Mouse (Mus musculus) kidney, postnatal 0 days (tissue): ENCODE results near the gene Ptk7. TPM values are rescaled to one million over a fixed set of nuclear protein-coding genes. Genes with fewer than 3 reads are reported as not detected.

Experiments used
- ATAC-seq: fragments of 200-750 bp; cut with Nextera tagmentation; replicated peaks from 2 replicates; pipeline ENCODE4 v1.8.0; 2017; ENCODE audit warnings: low read depth, moderate number of reproducible peaks, moderate TSS enrichment, moderate library complexity; ENCODE audit not compliant: low FRiP score
- DNase-seq: peaks from one replicate; pipeline ENCODE4 v3.0.0-alpha.2; 2016; ENCODE audit warnings: low spot score
- H3K27ac ChIP-seq: fragments of 300-500 bp; sonication (generic); 2 replicates; pipeline ENCODE4 v1.5.1; 2014; ENCODE audit warnings: mild to moderate bottlenecking
- H3K27me3 ChIP-seq: fragments of 300-500 bp; sonication (generic); 2 replicates; pipeline ENCODE4 v1.6.1; 2014; ENCODE audit warnings: low read length, mixed read lengths; ENCODE audit not compliant: insufficient read depth
- H3K36me3 ChIP-seq: fragments of 300-500 bp; sonication (generic); 2 replicates; pipeline ENCODE4 v1.6.1; 2014; ENCODE audit warnings: low read length, mixed read lengths; ENCODE audit not compliant: insufficient read depth
- H3K4me1 ChIP-seq: fragments of 300-500 bp; sonication (generic); replicated peaks from 2 replicates; pipeline ENCODE4 v1.6.1; 2014; ENCODE audit warnings: antibody characterized with exemption, low read length, mixed read lengths; ENCODE audit not compliant: insufficient read depth
- H3K4me2 ChIP-seq: fragments of 300-500 bp; sonication (generic); 2 replicates; pipeline ENCODE4 v1.6.1; 2014; ENCODE audit warnings: mild to moderate bottlenecking, low read length, moderate library complexity, mixed read lengths
- H3K4me3 ChIP-seq: fragments of 300-500 bp; sonication (generic); replicated peaks from 2 replicates; pipeline ENCODE4 v1.5.1; 2014; ENCODE audit warnings: low read depth, low read length
- H3K9ac ChIP-seq: fragments of 300-500 bp; sonication (generic); 2 replicates; pipeline ENCODE4 v1.6.1; 2014; ENCODE audit warnings: low read depth, low read length
- H3K9me3 ChIP-seq: fragments of 300-500 bp; sonication (generic); replicated peaks from 2 replicates; pipeline ENCODE4 v1.6.1; 2016; ENCODE audit warnings: low read length, inconsistent platforms, mixed read lengths
- CTCF ChIP-seq: IDR thresholded peaks from 2 replicates; pipeline ENCODE4 v1.5.1; 2016; ENCODE audit warnings: antibody characterized with exemption, low read depth, mild to moderate bottlenecking, moderate library complexity
- WGBS: fragments of 180-500 bp; shearing (Covaris S2); extraction: QIAGEN DNeasy Blood & Tissue Kit; methylation state at CpG from one replicate; pipeline ENCODE4 v1.1.7; 2014; 5-methylcytosine and 5-hydroxymethylcytosine counted together
- polyA plus RNA-seq: library from polyadenylated mRNA; unstranded; fragments of >200 nt; fragmentation: Nextera tagmentation; extraction: Ambion mirVana; gene quantifications from 2 replicates; pipeline ENCODE4 v1.2.1, GENCODE M21; 2015

Ptk7 gene
- polyA plus RNA-seq, 1 experiment from 2014 or later = 94.0 TPM

DNA sequence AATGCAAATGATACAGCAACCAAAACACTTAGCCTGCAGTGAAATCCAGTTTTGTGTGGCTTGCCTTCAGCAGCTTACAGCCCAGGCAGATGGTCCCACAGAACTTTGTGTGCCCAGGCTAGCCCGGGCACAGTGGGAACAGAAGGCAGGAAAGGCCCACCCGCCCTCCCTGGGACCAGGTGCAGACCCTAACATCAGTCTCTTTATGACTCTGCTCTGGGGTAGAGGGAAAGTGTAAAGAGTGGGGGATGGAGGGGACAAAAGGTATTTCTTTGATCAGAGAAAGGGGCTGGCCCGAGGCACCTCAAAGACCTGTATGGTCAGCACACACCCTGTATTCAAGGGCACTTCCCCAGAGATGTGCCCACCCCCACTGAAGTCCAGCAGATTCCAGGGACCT is 16.1 kb downstream of the Ptk7 start:
- peaks cover 64% of the 10 kb centered on the region for H3K4me1 ChIP-seq
- DNase-seq (no peak), ATAC-seq (no peak)
- no peak for TF ChIP-seq CTCF
- no peaks in the 10 kb centered on the region for H3K9me3 ChIP-seq
- H3K9ac ChIP-seq = 0 out of 2 replicates have a peak overlapping the region, but pooled peaks have one; percentile 18
- 19% methylated on average over 3 of the region's 3 CpGs for WGBS
- no peak overlapping the region for H3K4me3 ChIP-seq
- H3K27ac ChIP-seq = peak overlapping the region; percentile 75
- H3K4me2 ChIP-seq = peak overlapping the region; percentile 16
- no peaks in the 10 kb centered on the region for H3K36me3 ChIP-seq
- H3K27me3 ChIP-seq = no peaks in the 10 kb centered on the region

DNA sequence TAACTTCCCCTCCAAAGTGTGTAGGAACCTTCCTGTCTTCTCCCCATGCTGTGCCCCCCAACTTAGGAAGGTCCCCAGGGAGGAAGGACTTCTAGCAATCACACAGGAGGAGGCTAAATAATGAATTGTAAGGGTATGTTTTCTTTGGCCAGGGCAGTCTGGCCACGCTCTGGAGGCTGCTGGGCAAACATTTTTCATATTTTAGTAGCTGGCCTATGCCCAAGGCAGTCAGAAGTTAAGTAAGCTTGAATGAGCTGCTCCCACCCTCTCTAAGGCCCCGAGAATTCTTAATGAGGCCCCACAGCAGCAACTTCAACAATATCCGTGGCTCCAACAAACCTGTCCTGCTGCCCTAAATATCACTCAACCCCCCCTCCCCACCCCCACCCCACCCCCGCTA is 16.5 kb downstream of the Ptk7 start:
- Histone ChIP-seq H3K9me3 (no peaks in the 10 kb centered on the region), H3K4me2 (peak overlapping the region; percentile 39; the same call in 1 of the 2 replicates), H3K36me3 (no peaks in the 10 kb centered on the region), H3K4me3 (no peak overlapping the region), H3K9ac (no peak overlapping the region), H3K4me1 (peaks cover 64% of the 10 kb centered on the region), H3K27me3 (no peaks in the 10 kb centered on the region), H3K27ac (peak overlapping the region; percentile 75)
- DNase-seq = peak; percentile 74
- no peak for TF ChIP-seq CTCF
- ATAC-seq = no peak
- 5% methylated on average over 4 of the region's 4 CpGs for WGBS

DNA sequence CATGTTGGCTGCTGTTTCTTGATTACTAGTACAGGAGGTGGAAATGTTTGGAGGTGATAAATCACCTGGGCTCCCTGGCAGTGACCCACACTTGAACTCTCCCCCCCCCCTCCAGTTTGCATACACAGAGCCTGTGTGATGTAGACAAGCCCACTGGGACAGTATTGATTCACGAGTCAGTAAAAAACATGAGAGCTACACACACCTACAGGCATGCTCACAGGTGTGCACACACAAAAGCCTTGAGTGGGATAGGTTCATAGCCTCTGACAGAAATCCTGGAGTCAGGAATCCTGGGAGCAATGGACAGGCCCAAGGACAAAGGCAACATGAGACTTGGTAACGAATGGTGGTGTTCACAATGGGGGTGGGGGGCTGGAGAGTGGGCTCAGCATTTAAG is 17.1 kb downstream of the Ptk7 start:
- no peak overlapping the region for H3K4me3 ChIP-seq
- DNase-seq (no peak), ATAC-seq (no peak)
- H3K4me2 ChIP-seq = peak overlapping the region; percentile 4; the same call in 1 of the 2 replicates
- H3K9me3 ChIP-seq = no peaks in the 10 kb centered on the region
- H3K27ac ChIP-seq = peak overlapping the region; percentile 75
- no peaks in the 10 kb centered on the region for H3K27me3 ChIP-seq
- H3K9ac ChIP-seq = no peak overlapping the region
- TF ChIP-seq CTCF = no peak
- peaks cover 60% of the 10 kb centered on the region for H3K4me1 ChIP-seq
- H3K36me3 ChIP-seq = no peaks in the 10 kb centered on the region
- WGBS = 9% methylated on average over 2 of the region's 2 CpGs

DNA sequence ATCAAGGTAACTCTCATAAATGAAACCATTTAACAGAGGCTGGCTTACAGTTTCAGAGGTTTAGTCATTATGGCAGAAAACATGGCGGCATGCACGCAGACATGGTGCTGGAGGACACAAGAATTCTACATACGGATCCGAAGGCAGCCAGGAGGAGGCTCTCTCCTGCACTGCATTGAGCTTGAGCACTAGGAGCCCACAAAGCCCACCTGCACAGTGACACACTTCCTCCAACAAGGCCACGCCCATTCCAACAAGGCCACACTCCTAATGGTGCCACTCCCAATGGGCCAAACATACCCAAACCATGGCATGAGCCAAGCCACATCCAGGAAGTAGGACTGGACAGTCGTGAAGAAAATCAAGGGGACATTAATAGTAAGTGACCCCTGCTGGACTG is 18.0 kb downstream of the Ptk7 start:
- 0 out of 2 replicates have a peak, but pooled peaks have one; percentile 14 for ATAC-seq
- H3K27ac ChIP-seq = 0 out of 2 replicates have a peak overlapping the region, but pooled peaks have one; percentile 75
- 89% methylated on average over 6 of the region's 6 CpGs for WGBS

DNA sequence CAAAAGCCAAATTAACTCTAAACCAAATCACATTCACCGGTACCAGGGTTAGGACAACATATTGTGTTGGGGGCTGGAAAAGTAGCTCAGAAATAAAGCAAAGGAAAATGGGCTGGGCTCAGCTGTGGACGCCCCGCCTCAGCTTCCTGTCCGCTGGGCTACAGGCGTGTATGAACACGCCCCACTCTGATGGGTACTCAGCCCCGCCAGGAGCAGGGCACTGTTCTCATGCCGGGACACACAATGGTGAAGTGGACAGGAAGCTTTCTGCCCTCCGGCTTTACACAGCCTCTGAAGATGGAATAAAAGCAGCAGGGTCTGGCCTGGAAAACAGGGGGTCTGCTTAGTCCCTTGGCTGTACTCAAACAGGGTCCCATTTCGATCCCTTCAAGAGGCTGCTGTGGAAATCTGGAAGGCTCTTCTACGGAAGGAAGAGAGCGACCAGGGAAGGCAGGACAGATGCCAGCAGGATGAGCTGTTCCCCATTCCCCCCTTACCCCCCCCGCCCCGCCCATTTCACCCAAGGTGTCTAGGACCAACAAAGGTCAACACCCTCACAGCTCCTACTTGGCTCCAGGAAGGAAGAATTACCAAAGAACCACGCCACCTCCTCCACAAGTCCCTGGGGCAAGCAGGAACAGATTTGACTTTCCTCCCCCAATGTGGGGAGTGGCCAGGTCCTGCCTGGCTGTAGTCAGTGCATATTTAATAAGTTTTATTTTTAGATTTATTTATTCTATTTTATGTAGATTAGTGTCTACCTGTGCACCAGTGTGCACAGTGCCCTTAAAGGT is 19.4 kb downstream of the Ptk7 start:
- WGBS = 34% methylated on average over 15 of the region's 15 CpGs
- TF ChIP-seq CTCF = no peak
- peaks cover 60% of the 10 kb centered on the region for H3K4me1 ChIP-seq
- H3K4me3 ChIP-seq = 0 out of 2 replicates have a peak overlapping the region, but pooled peaks have one; percentile 8
- H3K36me3 ChIP-seq = no peaks in the 10 kb centered on the region
- 0 out of 2 replicates have a peak overlapping the region, but pooled peaks have one; percentile 31 for H3K9ac ChIP-seq
- H3K27ac ChIP-seq = peak overlapping the region; percentile 67
- peak; percentile 66 for DNase-seq
- no peaks in the 10 kb centered on the region for H3K27me3 ChIP-seq
- no peak for ATAC-seq
- peak overlapping the region; percentile 43 for H3K4me2 ChIP-seq
- H3K9me3 ChIP-seq = no peaks in the 10 kb centered on the region

More for the DNA sequence above, 18.0 kb downstream of the Ptk7 start:
- Histone ChIP-seq H3K4me3 (no peak overlapping the region), H3K9ac (no peak overlapping the region), H3K9me3 (no peaks in the 10 kb centered on the region), H3K4me2 (no peak overlapping the region), H3K4me1 (peaks cover 54% of the 10 kb centered on the region), H3K27me3 (no peaks in the 10 kb centered on the region), H3K36me3 (no peaks in the 10 kb centered on the region)
- DNase-seq = no peak
- no peak for TF ChIP-seq CTCF

DNA sequence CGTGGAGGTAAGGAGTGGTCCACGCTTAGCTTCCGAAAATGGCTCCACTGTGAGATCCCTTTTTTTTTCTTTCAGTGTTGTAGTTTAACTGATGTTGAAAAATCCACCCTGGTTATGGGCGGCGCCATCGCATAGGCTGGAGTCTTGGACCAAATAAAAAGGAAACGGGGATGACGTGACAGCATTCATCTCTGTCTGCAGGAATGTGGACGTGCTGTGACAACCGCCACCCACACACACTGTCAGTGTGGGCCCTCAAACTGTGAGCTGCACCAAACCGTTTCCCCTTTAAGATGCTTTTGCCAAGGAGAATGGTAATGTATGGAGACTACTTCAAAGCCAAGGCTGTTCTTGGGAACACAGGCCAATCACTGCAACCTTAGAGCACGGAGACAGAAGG is 23.3 kb downstream of the Ptk7 start:
- WGBS = 66% methylated on average over 12 of the region's 12 CpGs
- Histone ChIP-seq H3K27ac (no peak overlapping the region), H3K9ac (no peak overlapping the region), H3K36me3 (no peaks in the 10 kb centered on the region), H3K27me3 (no peaks in the 10 kb centered on the region), H3K4me2 (no peak overlapping the region), H3K4me3 (no peak overlapping the region), H3K9me3 (no peaks in the 10 kb centered on the region), H3K4me1 (peaks cover 42% of the 10 kb centered on the region)
- ATAC-seq (no peak), DNase-seq (no peak)
- no peak for TF ChIP-seq CTCF
